Mouse (Mus musculus) monocyte, adult 5-6 weeks (primary cell): ENCODE results near the gene Cnp. TPM values are rescaled to one million over a fixed set of nuclear protein-coding genes. Genes with fewer than 3 reads are reported as not detected.
"Not testable (repeated sequence)": the region's sequence is repeated elsewhere in the genome, so short reads cannot be mapped to it uniquely, and the experiment has no call there.

Source experiments
- ATAC-seq: fragments of 153-309, 156-312 bp; replicated peaks from 2 replicates; pipeline ENCODE4 v1.8.0; 2017; ENCODE audit warnings: mild to moderate bottlenecking; ENCODE audit not compliant: low TSS enrichment, insufficient number of reproducible peaks, severe bottlenecking, poor library complexity, low FRiP score
- total RNA-seq: library from RNA; stranded (forward); fragments of 200-1000, 200-491, 200-594 nt; gene quantifications from 3 replicates; pipeline ENCODE4 v1.2.3, GENCODE M21; 2017

The Cnp gene
- total RNA-seq, 1 experiment from 2014 or later: 22.6 TPM

DNA sequence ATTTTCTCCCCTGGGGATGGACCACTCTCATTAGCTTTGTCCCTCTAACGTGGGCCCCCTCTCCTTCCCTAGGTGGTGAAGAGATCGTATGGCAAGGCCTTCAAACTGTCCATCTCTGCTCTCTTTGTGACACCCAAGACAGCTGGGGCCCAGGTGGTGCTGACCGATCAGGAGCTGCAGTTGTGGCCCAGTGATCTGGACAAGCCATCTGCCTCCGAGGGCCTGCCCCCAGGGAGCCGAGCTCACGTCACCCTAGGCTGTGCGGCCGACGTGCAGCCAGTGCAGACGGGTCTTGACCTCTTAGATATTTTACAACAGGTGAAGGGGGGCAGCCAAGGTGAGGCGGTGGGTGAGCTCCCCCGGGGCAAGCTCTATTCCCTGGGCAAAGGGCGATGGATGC, 5.6 kb downstream of the Cnp start:
- ATAC-seq: no peak

DNA sequence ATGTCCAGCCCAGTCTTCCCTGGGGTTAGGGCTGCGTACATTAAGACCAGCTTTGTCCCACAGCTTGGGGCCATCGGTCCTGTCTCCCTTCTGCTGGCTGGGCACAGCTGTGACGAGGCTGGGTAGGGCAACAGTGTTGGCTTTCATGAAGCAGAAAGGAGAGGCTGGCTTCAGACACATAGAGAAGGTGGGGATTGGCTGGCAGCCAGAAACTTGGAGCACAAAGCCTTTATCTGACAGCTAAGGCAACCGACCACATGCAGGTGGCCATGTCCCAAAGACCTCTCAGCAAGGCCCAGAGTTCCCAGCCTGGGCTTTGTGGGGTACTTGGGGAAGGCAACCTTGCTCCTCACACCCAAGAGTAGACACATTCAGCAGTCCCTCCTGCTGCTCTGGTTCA, 7.1 kb downstream of the Cnp start:
- ATAC-seq: no peak

DNA sequence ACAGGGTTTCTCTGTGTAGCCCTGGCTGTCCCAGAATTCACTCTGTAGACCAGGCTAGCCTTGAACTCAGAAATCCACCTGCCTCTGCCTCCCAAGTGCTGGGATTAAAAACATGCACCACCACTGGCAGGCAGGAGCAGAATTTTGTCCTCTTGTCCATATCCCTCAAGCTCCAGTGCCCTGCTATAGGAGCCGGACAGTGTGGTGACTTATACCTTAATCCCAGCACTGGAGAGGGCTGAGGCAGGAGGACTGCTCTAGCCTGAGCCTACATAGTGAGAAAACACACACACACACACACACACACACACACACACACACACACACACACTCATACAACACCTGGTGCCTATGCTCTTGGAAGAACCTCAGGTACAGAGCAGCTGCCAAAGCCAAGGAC, 7.7 kb downstream of the Cnp start:
- not testable (repeated sequence) for ATAC-seq

DNA sequence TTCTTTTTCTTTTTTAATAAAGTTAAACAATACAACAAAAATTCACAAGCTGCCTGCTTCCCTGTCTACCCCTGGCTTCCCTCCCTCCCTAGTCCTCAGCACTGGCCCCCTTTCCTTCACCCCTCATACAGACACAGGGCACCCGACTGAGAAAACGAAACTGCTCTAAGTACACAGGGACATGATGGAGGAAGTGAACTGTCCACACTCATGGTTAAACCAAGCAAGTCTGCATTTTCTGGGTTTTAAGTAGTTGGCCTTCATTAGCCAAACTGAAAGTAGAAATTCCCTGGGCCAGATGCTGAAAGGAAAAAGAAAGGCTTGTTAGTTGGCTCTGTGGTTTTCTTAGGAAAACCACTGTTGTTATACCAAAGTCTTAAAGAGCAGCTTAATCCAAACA, 8.1 kb downstream of the Cnp start:
- no peak for ATAC-seq

DNA sequence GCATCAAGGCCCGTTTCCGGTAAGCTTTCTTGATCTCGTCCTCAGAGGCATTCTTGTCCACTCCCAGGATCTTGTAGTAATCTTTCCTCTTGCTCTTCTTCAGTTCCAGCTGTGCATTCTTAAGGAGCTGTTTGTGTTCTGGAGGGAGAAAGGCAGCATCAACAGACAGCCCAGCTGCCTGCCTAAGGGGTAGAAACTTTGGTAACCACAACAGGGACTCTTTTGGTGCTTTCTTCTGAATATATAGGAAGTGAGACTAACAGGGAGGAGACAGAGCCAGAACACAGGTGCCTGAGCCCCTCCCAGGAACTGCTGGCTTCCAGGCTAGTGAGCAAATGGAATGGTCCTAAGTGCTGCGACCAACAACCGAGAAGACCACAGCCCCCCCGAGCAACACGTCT, 9.9 kb downstream of the Cnp start:
- no peak for ATAC-seq

DNA sequence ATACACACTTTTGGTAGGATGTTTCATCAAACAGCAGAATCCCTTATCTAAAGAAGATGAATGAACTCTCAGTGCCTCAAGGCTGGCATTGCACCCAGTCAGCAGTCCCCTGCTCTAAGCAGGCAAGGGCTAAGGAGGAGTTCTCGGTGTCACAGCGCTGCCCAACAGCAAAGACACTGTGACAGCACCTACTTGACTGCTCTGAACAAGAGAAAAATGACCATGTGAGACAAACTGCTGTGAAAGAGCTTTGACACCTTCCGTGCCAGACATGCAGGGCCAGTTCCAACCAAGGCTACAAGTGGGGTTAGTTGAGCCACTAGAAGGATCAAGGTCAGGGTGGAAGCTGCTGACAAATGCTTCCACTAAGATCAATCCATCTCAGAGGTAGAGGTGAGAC, 10.4 kb downstream of the Cnp start:
- ATAC-seq: no peak

DNA sequence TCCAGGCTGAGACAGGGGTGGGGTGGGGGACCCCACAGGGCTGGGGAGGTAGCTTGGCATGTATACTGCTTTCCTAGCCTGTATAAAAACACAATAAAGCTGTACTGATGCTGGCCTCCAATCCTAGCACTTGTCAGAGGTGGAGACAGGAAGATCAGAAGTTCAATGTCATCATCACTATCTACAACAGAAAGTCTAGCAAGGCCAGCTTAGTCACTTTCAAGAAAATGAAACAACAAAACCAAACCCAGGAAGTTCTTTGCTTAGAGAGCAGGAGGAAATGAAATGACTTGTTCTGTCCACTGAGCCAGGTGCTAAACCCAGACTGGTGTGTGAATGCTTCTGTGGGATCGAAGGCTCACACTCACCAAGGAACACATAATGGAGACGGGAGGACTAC, 13.8 kb downstream of the Cnp start:
- no peak for ATAC-seq

DNA sequence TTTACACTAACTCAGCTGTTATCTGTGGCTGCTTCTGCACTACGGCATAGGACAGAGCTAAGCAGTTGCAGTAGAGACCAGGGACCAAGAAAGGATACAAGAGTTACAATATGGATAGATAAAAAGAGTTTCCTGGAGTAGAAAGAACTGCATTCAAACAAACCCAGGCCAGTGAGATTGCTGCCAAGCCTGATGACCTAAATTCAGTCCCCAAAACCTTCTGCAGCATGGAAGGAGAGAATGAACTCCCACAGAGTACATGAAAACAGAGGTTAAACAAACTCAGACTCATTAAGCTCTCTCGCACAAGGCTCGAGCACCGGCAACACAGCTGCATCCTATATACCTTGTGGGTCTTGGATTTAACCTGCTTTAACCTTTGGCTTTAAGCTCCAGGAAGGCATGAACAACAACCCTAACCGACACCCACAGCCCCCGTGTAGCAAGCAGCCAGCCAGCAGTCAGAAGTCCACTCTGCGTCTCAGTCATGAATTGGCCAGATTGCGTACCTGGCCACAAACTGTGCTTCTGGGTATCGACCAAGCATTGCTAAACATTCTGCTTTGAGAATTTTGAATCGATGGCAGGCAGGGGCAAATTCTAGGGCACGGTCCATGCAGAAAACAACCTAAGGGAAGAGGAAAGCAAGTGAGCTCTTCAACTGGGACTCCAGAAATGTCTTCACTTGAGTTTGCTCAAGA, 17.8 kb downstream of the Cnp start:
- ATAC-seq: no peak

DNA sequence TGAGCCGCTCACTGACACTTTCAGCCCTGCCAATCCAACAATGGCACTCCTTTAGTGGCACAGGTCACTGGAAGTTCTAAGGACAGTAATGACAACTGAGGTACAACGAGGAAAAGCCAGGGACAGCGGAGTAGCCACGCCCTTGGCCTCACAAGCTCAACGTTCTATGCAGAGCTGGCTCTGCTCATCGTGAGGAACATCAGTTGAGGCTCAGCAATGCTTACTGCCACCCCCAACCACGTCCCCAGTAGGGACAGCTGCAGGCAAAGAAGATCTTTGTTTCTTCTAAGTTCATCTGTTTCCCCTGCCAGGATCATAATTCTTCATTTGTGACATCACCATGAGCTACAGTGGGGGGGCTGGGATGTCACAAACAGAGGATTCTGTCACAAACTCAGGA, 19.9 kb downstream of the Cnp start:
- ATAC-seq: no peak

DNA sequence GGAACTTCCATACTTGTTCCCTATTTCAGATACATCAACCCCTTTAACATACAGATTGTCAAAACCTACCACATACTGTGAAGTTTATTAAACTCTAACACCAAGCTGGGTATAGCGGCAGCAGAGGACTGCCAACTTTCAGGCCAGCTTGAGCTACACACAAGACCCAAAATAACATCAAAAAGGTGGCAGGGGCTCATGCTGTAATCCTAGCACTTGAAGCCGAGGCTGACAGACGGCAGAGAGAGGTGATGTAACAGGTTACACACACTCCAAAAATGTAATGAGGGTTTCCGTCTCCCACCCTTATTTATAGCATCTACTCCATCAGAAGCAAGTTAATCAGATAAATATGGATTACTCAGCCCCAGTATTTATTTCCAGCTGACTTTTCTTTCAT, 20.8 kb downstream of the Cnp start:
- ATAC-seq: no peak

DNA sequence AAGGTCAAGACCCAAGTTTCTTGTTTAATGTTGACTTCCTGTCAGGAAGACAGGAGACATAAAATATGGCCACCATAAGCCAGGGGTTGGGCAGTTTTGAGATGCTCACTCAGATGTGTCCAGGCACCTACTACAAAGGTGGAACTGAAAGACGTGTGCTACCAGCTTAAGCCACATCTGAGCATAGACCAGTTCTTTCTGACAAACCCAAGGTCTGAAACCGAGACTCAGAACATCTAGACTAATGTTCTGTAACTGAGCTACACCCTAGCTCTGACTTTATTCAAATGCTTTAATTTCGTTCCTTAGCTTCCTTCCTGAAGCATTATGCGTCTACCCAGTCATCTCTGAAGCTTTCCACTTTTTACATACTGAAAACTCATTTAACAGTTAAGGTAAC, 23.4 kb downstream of the Cnp start:
- no peak for ATAC-seq

DNA sequence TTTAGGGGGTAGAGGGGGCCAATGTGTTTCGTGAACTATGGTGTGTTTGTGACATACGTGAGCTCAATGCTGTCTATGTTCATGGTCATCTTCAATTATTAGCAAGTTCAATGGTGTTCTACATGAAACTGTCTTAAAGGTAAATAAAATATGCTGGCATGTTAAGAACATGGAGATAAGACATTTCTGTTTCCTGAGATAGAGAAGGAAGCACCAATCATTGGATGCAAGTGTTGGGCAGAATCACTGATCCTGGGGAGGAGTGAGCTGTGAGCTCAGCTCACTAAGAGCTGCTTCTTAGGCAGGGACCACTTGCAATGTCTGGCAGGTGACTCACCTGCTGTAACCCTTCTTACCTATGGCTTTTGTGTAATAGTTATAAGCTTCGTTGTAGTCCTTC, 26.7 kb downstream of the Cnp start:
- ATAC-seq: no peak

DNA sequence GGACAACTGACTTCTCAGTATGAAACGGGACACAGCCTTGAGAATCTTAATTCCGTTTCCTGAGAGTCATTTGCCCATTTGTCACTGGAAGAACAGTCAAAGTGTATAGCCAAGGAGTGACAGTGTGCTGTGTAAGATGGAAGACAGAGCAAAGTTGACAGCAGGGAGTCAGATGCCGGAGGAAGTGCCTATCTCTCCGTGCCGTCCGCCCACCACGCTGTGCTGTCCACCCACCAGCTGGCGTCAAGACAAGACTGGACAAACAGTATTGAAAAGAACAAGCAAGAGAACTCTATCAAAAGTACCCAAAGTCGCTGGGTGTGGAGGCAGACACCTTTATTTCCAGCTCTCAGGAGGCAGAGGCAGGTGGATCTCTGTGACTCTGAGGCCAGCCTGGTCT, 28.5 kb downstream of the Cnp start:
- no peak for ATAC-seq

DNA sequence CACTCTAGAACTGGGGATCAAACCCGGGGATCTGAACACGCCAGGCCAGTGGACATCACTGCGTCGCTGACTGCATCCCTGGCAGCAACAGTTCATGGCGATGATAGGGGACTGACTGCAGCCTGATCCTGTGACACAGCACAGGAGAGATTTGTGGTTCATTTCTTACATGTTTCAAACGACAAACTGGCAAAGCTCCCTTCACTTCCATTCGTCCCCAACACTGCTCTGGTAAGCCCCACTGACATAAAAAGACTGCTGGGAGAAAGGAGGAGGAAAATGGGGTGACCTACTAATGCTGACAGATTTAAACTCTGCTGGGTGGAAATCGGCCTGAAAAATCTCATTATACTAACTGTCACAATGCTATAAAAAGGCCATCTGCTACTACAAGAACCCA, 29.1 kb downstream of the Cnp start:
- ATAC-seq: no peak

DNA sequence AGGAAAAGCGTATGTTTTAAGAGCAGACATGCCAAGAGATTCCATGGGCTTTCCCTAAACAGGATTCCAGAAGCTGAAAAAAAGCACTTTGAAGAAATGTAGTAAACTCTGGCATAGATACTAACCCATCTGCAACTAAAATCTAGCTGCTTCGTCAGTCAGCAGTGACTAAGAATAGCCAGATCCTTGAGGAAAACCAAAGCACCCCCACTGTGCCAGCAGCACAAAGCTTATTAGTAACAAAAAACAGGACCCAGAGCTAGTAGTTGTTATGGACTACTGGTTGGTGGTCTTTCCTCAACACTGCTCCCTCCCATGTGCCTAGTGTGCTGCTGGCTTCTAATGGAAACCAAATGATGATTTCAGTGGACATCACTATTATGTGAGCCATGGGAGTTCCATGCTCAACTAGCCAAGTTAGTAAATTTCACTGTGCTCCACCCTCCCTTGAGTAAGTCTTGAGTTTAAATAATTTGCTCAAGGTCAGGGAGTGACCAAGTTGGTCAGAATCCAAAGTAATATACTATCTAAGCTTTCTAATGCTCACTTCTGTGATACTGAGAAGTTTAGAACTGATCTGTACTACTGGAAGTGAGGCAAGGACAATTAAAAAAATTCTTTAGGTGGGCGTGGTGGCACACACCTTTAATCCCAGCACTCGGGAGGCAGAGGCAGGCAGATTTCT, 29.8 kb downstream of the Cnp start:
- ATAC-seq: no peak

DNA sequence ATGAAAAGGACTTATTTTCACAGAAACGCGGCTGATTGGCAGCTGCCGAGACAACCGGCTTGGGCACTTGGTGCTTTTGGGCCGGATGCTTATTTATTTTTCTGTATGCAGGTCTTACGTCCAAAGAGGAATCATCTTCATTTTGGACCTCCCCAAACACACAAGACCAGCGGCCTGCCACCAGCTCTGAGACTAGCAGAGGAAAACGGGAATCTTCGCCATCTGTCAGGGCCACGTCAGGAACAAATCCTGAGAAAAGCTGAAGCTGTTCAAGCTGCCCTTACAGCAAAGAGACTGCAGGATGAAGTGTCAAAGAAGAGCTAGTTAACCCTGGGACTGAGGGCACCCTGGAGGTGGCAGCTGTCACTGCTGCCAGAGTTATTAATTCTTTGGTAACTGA, 30.7 kb downstream of the Cnp start:
- no peak for ATAC-seq

DNA sequence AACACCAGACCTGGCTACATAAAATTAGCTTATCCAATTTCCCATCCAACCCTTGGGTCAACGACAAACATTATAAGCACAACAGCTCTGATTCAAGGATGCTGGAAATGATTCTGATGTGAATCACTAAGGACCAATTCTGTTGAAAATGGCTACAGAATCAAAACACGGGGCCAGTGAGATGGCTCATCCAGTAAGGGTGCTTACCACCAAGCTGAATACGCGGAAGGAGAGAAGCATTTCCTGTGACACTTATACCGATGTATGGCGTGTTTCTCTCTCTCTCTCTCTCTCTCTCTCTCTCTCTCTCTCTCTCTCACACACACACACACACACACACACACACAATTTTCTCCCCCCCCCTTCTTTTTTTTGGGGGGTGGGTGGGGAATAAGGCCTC, 32.4 kb downstream of the Cnp start:
- no peak for ATAC-seq

DNA sequence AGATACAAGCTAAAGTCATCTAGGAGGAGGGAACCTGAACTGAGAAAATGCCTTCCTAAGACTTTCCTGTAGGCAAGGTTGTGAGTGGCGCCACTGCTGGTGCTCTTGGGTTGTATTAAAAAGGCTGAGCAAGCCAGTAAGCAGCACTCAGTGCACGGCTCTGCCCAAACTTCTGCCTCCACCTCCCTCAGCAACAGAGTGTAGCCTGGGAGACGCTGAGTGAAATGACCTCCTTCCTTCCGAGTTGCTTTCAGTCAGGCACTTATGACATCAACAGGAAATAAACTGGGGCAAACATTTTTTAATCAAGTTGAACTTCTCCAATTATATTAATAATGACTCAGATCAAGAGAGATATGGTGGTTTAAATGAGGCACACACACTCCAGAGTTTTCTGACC, 34.1 kb downstream of the Cnp start:
- no peak for ATAC-seq

DNA sequence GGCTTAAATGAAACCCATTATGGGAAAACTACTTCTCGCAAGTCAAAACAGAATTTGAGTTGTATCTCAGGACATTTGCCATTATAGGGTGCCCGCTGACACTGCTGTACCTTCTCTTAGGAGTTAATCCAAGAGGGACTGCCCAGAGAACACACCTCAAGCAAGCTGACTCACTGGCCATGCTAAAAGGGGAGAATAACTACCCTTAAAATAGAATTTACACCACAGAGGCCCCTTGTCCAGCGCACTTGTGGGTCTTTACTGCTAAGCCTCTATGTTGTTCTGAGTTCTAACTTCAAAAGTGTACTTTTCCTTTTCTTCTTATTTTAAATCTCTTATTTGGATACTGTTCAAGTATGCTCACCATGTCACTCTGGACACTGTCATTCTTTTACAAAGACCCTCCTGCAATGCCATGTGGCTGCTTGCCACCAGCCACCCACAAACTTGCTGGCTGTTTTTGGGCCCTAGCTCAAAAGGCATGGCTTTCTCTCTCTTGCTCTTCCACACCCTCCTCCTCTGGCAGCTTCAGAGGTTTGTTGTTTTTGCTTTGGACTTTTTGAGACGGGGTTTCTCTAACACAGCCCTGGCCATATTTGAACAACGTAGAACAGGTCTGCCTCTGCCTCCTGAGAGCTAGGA, 34.8 kb downstream of the Cnp start:
- ATAC-seq: no peak

DNA sequence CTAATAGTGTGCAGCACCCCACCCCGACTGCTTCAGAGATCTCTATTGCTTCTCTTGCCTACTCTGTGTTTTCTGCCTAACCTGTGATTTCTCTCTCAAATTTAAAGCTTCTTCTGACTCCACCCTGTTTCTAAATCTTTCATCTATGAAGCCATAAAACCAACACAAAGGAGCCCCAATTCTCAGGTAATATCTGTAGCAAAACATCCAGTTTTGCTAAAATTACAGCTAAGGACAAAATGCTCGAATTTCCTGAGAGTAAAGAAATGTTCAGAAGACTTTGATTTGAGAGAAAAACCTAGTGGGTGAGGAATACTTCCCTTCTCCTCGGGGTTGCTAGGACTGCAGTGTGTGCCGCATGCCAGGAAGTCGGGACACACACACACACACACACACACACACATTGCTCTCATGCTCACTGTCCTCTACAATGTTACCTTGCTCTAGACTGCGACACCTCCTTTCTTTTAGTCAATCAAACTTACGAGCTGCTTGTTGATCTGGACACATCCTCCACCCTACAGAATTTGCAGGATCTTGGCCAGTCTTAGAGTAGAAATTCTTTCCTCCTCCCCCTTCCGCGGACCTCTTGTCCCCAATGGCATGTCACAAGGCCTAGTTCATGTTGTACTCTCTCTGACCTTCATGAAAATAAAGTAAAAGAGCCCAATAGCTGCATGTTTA, 35.4 kb downstream of the Cnp start:
- ATAC-seq: no peak
